Mouse (Mus musculus) kidney, adult 2 months (tissue): ENCODE results near the gene Whrn. TPM values are rescaled to one million over a fixed set of nuclear protein-coding genes. Genes with fewer than 3 reads are reported as not detected.
A peak's percentile ranks its signal among the peaks of the same experiment; 100 is the strongest.

ENCODE experiments used
- DNase-seq: peaks from one replicate; pipeline ENCODE4 v3.0.0; 2021
- H3K27ac ChIP-seq: fragments of 200-500 bp; 2 replicates; pipeline ENCODE4 v1.5.1; 2012; ENCODE audit warnings: low read depth, low read length, control low read depth, inconsistent platforms; ENCODE audit not compliant: insufficient read depth
- H3K27me3 ChIP-seq: fragments of 200-500 bp; replicated peaks from 2 replicates; pipeline ENCODE4 v1.6.1; 2012; ENCODE audit warnings: mild to moderate bottlenecking, moderate library complexity, low read length, inconsistent platforms; ENCODE audit not compliant: control insufficient read depth, insufficient read depth
- H3K36me3 ChIP-seq: fragments of 200-500 bp; 2 replicates; pipeline ENCODE4 v1.6.1; 2012; ENCODE audit warnings: mild to moderate bottlenecking, moderate library complexity, low read length, inconsistent platforms; ENCODE audit not compliant: control insufficient read depth, insufficient read depth
- H3K4me1 ChIP-seq: fragments of 200-500 bp; 2 replicates; pipeline ENCODE4 v1.6.1; 2011; ENCODE audit warnings: low read length; ENCODE audit not compliant: control insufficient read depth, insufficient read depth
- H3K4me3 ChIP-seq: fragments of 200-500 bp; 2 replicates; pipeline ENCODE4 v1.5.1; 2011; ENCODE audit warnings: mild to moderate bottlenecking, low read depth, low read length, control low read depth; ENCODE audit not compliant: insufficient read depth
- CTCF ChIP-seq: fragments of 200-500 bp; conservative IDR thresholded peaks from 2 replicates; pipeline ENCODE4 v1.5.1; 2011; ENCODE audit warnings: low read depth, mild to moderate bottlenecking, control low read depth, low read length, moderate library complexity, mixed read lengths; ENCODE audit not compliant: insufficient read depth, insufficient read length
- POLR2A ChIP-seq: fragments of 200-500 bp; IDR thresholded peaks from one replicate; pipeline ENCODE4 v1.6.1; 2011; ENCODE audit warnings: low read depth, low read length, control low read depth
- whole genome bisulfite sequencing: fragments of 180-500 bp; shearing (Covaris S2); methylation state at CpG from one replicate; pipeline ENCODE4 v1.1.7; 2018; 5-methylcytosine and 5-hydroxymethylcytosine counted together
- polyA plus RNA-seq: library from polyadenylated mRNA; depleted of rRNA; stranded (reverse); fragments of >200 nt; gene quantifications from 2 replicates; pipeline ENCODE4 v1.2.3, GENCODE M21; 2012

Whrn gene
- polyA plus RNA-seq, 1 experiment, result 20.3 TPM

GRCm38 (mm10) chr4:63408649-63409048 is 87.1 kb downstream of the Whrn start:
- peak; percentile 53 for DNase-seq
- TF ChIP-seq POLR2A (no peak), CTCF (peak; percentile 73)
- H3K27ac ChIP-seq, result no peak overlapping the region
- H3K4me3 ChIP-seq, result no peak overlapping the region
- 8% methylated on average over 8 of the region's 8 CpGs for WGBS
- no peaks in the 10 kb centered on the region for H3K27me3 ChIP-seq
- H3K36me3 ChIP-seq, result no peaks in the 10 kb centered on the region
- H3K4me1 ChIP-seq, result no peaks in the 10 kb centered on the region

- no peak overlapping the region for H3K27ac ChIP-seq
- TF ChIP-seq CTCF (no peak), POLR2A (no peak)
- no peak for DNase-seq
These were observed 87.5 kb downstream of the Whrn start for GRCm38 (mm10) chr4:63408247-63408646.

GRCm38 (mm10) chr4:63405683-63406082 is 90.1 kb downstream of the Whrn start:
- Histone ChIP-seq H3K4me3 (no peak overlapping the region), H3K27ac (no peak overlapping the region), H3K27me3 (no peaks in the 10 kb centered on the region), H3K36me3 (no peaks in the 10 kb centered on the region), H3K4me1 (no peaks in the 10 kb centered on the region)
- TF ChIP-seq POLR2A (no peak), CTCF (no peak)
- DNase-seq, result no peak
- 71% methylated on average over 4 of the region's 4 CpGs for WGBS

More at GRCm38 (mm10) chr4:63408247-63408646, 87.5 kb downstream of the Whrn start:
- H3K4me3 ChIP-seq, result no peak overlapping the region
- WGBS, result 60% methylated on average over 7 of the region's 7 CpGs
- no peaks in the 10 kb centered on the region for H3K4me1 ChIP-seq
- H3K36me3 ChIP-seq, result no peaks in the 10 kb centered on the region
- H3K27me3 ChIP-seq, result no peaks in the 10 kb centered on the region

- WGBS, result 37% methylated on average over 7 of the region's 7 CpGs
- Histone ChIP-seq H3K36me3 (no peaks in the 10 kb centered on the region), H3K4me3 (no peak overlapping the region), H3K27me3 (no peaks in the 10 kb centered on the region), H3K4me1 (no peaks in the 10 kb centered on the region), H3K27ac (no peak overlapping the region)
- TF ChIP-seq POLR2A (no peak), CTCF (no peak)
- no peak for DNase-seq
These were observed 90.7 kb downstream of the Whrn start for GRCm38 (mm10) chr4:63405051-63405450.

- Histone ChIP-seq H3K27ac (peak overlapping the region; percentile 61; the same call in 1 of the 2 replicates), H3K4me3 (no peak overlapping the region), H3K36me3 (no peaks in the 10 kb centered on the region), H3K27me3 (no peaks in the 10 kb centered on the region), H3K4me1 (no peaks in the 10 kb centered on the region)
- no peak for DNase-seq
- WGBS, result 63% methylated on average over 7 of the region's 7 CpGs
- TF ChIP-seq CTCF (no peak), POLR2A (no peak)
These were observed 91.6 kb downstream of the Whrn start for GRCm38 (mm10) chr4:63404205-63404604.

GRCm38 (mm10) chr4:63403040-63403959 is 92.5 kb downstream of the Whrn start, which contains the start of gene Akna:
Akna (minus strand) TSS chr4:63403354.
- H3K36me3 ChIP-seq, result no peaks in the 10 kb centered on the region
- TF ChIP-seq CTCF, result no peak
- TF ChIP-seq POLR2A, result no peak
- peak; percentile 94 for DNase-seq
- WGBS, result 13% methylated on average over 17 of the region's 17 CpGs
- peak within 1 kb of the TSS; percentile 60 for H3K4me3 ChIP-seq
- H3K4me1 ChIP-seq, result no peaks in the 10 kb centered on the region
- peak within 1 kb of the TSS; percentile 72 for H3K27ac ChIP-seq
- H3K27me3 ChIP-seq, result no peaks in the 10 kb centered on the region

GRCm38 (mm10) chr4:63402558-63402957 is 93.2 kb downstream of the Whrn start:
- no peaks in the 10 kb centered on the region for H3K36me3 ChIP-seq
- H3K27ac ChIP-seq, result peak overlapping the region; percentile 72
- no peak for TF ChIP-seq CTCF
- TF ChIP-seq POLR2A, result no peak
- peak overlapping the region; percentile 60 for H3K4me3 ChIP-seq
- no peaks in the 10 kb centered on the region for H3K4me1 ChIP-seq
- no peaks in the 10 kb centered on the region for H3K27me3 ChIP-seq
- DNase-seq, result no peak
- 24% methylated on average over 6 of the region's 6 CpGs for WGBS

- H3K27ac ChIP-seq, result peak overlapping the region; percentile 72
- 70% methylated on average over 10 of the region's 10 CpGs for WGBS
- no peaks in the 10 kb centered on the region for H3K4me1 ChIP-seq
- no peak for DNase-seq
- TF ChIP-seq POLR2A (no peak), CTCF (no peak)
- H3K36me3 ChIP-seq, result no peaks in the 10 kb centered on the region
- H3K4me3 ChIP-seq, result peak overlapping the region; percentile 60
- H3K27me3 ChIP-seq, result no peaks in the 10 kb centered on the region
These were observed 93.7 kb downstream of the Whrn start for GRCm38 (mm10) chr4:63402056-63402455.
